22 mouse cellular contexts compared by ENCODE assay signal in genomic region chr12:59415051-59415450, GRCm38 (mm10).
A peak's percentile ranks its signal among the peaks of the same experiment; 100 is the strongest.
DNase-seq lines count a peak whose midpoint lies in the region; TF ChIP-seq lines count a peak whose summit lies in the region.
"Had no signal": no experiment of that assay in that cellular context is flagged by ENCODE, and none has a peak within 500 bp of the region (broad histone marks: within the 10 kb centered on the region; RNA-seq: fewer than 3 reads in every experiment).

No protein-coding gene starts in this region.

- 0 out of 2 replicates have a peak overlapping the region, but pooled peaks have one; percentile 2 for H3K27ac ChIP-seq in layer of hippocampus, adult 2 months
- H3K27ac ChIP-seq: embryonic facial prominence, embryonic 10.5 days; gastrocnemius, adult 2 months; heart, embryonic 10.5 days; hindbrain, postnatal 0 days; liver, embryonic 14.5 days; neural tube, embryonic 12.5 days had no signal

- no peak overlapping the region for H3K4me3 ChIP-seq in layer of hippocampus, adult 2 months
- H3K4me3 ChIP-seq in myocyte, result no peak overlapping the region
- H3K4me3 ChIP-seq: embryonic facial prominence, embryonic 10.5 days; gastrocnemius, adult 2 months; heart, embryonic 10.5 days; megakaryocyte, embryonic 14.5 days; neural tube, embryonic 12.5 days had no signal

- no peaks in the 10 kb centered on the region for H3K79me2 ChIP-seq in myocyte (ENCODE audit: control insufficient read depth, insufficient read depth)

- no peak for DNase-seq in layer of hippocampus, adult 2 months (ENCODE audit: low spot score in 2 of 2)
- DNase-seq in layer of hippocampus, postnatal 10 days (ENCODE audit: low spot score in 2 of 2), result no peak
- DNase-seq in brain, adult 2 months (ENCODE audit: low read depth, low spot score), result peak; percentile 86
- peak; percentile 42 to 49 for DNase-seq in left cerebral cortex, adult 18-20 months (ENCODE audit: low spot score in 2 of 2)
- no peak for DNase-seq in embryo, embryonic 10 days (ENCODE audit: low spot score)
- no peak for DNase-seq in heart, postnatal 25 days (ENCODE audit: low spot score)
- DNase-seq: adrenal gland, adult 2 months; cerebellum, adult 11-12 months; cerebellum, postnatal 25 days; gastrocnemius, adult 2 months; kidney, postnatal 25 days; lung, embryonic 14.5 days; midbrain, embryonic 14.5 days; spleen, adult 18-20 months; thymus, postnatal 14 days had no signal

- H3K4me2 ChIP-seq in myocyte (ENCODE audit: low read depth), result peak overlapping the region; percentile 18
- H3K4me2 ChIP-seq: lung, embryonic 14.5 days; neural tube, embryonic 12.5 days had no signal

- no peak overlapping the region for H3ac ChIP-seq in myocyte (ENCODE audit: control insufficient read depth, insufficient read length)

- no peak for TF ChIP-seq POLR2A in myocyte (IDR thresholded peaks at IDR 0.05; ENCODE audit: insufficient read length, low read depth)

- TF ChIP-seq CTCF in layer of hippocampus, adult 2 months (conservative IDR thresholded peaks at IDR 0.05), result no peak

- intact Hi-C loops in heart, postnatal 25 days (cut with DNase I), result no loop called here

- no peaks in the 10 kb centered on the region for H3K27me3 ChIP-seq in myocyte (ENCODE audit: control insufficient read depth, insufficient read depth, insufficient read length)
- H3K27me3 ChIP-seq: megakaryocyte, embryonic 14.5 days; neural tube, embryonic 12.5 days had no signal

- no peaks in the 10 kb centered on the region for H3K36me3 ChIP-seq in myocyte (ENCODE audit: control insufficient read depth, insufficient read depth)
- H3K36me3 ChIP-seq: embryonic facial prominence, embryonic 10.5 days; heart, embryonic 10.5 days; neural tube, embryonic 12.5 days had no signal

TF ChIP-seq in myocyte, 11 proteins besides CTCF, POLR2A, EP300 and RAD21:
- TF ChIP-seq TCF12 (IDR thresholded peaks at IDR 0.05; ENCODE audit: insufficient read depth, poor library complexity, severe bottlenecking), result no peak
- TF ChIP-seq SRF (IDR thresholded peaks at IDR 0.05; ENCODE audit: control insufficient read depth, insufficient read length, low read depth), result no peak
- TF ChIP-seq E2F4 (IDR thresholded peaks at IDR 0.05; ENCODE audit: insufficient read depth), result no peak
- no peak for TF ChIP-seq CEBPB (IDR thresholded peaks at IDR 0.05; ENCODE audit: insufficient read depth, poor library complexity, severe bottlenecking)
- TF ChIP-seq MYOD1 (IDR thresholded peaks at IDR 0.05; ENCODE audit: control insufficient read depth in 1 of 3, insufficient read length in 2 of 3, low read depth in 2 of 3), result no peak
- no peak for TF ChIP-seq TCF3 (IDR thresholded peaks at IDR 0.05; ENCODE audit: insufficient read length, low read depth)
- TF ChIP-seq REST (IDR thresholded peaks at IDR 0.05; ENCODE audit: insufficient read depth, insufficient read length), result no peak
- no peak for TF ChIP-seq MYOG (IDR thresholded peaks at IDR 0.05; ENCODE audit: control insufficient read depth in 1 of 3, insufficient read depth in 1 of 3, insufficient read length in 2 of 3, low read depth in 2 of 3)
- TF ChIP-seq MAX (IDR thresholded peaks at IDR 0.05; ENCODE audit: low read depth), result no peak
- TF ChIP-seq USF1 (IDR thresholded peaks at IDR 0.05; ENCODE audit: low read depth), result no peak
- no peak for TF ChIP-seq POLR2AphosphoS2 (IDR thresholded peaks at IDR 0.05; ENCODE audit: insufficient read length, low read depth)

Comparison
In these comparisons a context has a peak if more than half of its experiments do, and no peak if none do; other contexts are left out.
1. DNase-seq: peak in brain, adult 2 months (single experiment) and left cerebral cortex, adult 18-20 months (2 of 2); none in layer of hippocampus, adult 2 months (0 of 2), layer of hippocampus, postnatal 10 days (0 of 2), embryo, embryonic 10 days (single experiment) and heart, postnatal 25 days (single experiment).